Mouse (Mus musculus): ENCODE data around the gene D830030K20Rik. TPM values are rescaled to one million over a fixed set of nuclear protein-coding genes. Genes with fewer than 3 reads are reported as not detected.

The D830030K20Rik gene
- not detected for total RNA-seq (2023)

GRCm38 (mm10) chr14:3208272-3209152, at the start of gene D830030K20Rik:
Gene D830030K20Rik (plus strand): TSS chr14:3208488.

DNA sequence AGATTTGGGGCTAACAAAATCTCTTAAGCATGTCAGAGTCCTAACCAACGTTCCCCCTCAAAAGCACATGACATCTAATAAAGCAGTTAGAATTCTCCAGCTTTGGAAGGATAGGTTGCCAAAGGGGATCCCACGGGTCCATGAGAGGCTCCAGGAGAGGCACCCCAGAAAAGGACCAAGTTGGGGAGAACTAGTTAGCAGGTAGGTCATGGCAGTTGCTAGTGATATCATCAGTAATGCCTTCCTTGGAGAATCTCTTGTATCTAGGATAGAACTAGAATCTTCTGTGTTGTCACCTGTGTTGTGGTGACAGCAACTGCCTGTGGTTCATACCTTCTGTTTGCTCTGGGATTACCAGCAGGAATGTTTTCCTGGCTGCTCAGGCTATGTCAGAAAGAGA, 20.3 kb upstream of the D830030K20Rik start, which contains the start of gene Gm5795:
Gm5795 (plus strand) TSS at position 301 of the 400 bp plus-strand sequence.

Other genes with a start within 250 kb of the D830030K20Rik start
- not detected for gene Gm2888, start 178.5 kb upstream of the D830030K20Rik start, total RNA-seq (2023)
- not detected for gene Gm2897, start 159.2 kb upstream of the D830030K20Rik start, total RNA-seq (2023)
- not detected for gene Gm10340, start 74.5 kb upstream of the D830030K20Rik start, total RNA-seq (2023)
- not detected for gene Gm5795, start 20.2 kb upstream of the D830030K20Rik start, total RNA-seq (2023)
- gene Gm2956, start 124.1 kb downstream of the D830030K20Rik start, total RNA-seq (2023), result not detected
- not detected for gene Gm10413, start 186.6 kb downstream of the D830030K20Rik start, total RNA-seq (2023)
- not detected for gene Gm10409, start 204.1 kb downstream of the D830030K20Rik start, total RNA-seq (2023)
- not detected for gene Gm3005, start 219.6 kb downstream of the D830030K20Rik start, total RNA-seq (2023)
- not detected for gene Gm10408, start 240.9 kb downstream of the D830030K20Rik start, total RNA-seq (2023)

All from CD4-positive naive resting alpha-beta T cell, adult 76 days (primary cell).